31 mouse cellular contexts compared by ENCODE assay signal in genomic region chr3:92894489-92894888, GRCm38 (mm10). TPM values are rescaled to one million over a fixed set of nuclear protein-coding genes. Genes with fewer than 3 reads are reported as not detected.
A peak's percentile ranks its signal among the peaks of the same experiment; 100 is the strongest.
DNase-seq lines count a peak whose midpoint lies in the region; ATAC-seq and TF ChIP-seq lines count a peak whose summit lies in the region.
"Had no signal": no experiment of that assay in that cellular context is flagged by ENCODE, and none has a peak within 500 bp of the region (broad histone marks: within the 10 kb centered on the region; RNA-seq: fewer than 3 reads in every experiment).

No protein-coding gene starts in this region.

- TF ChIP-seq CTCF in midbrain, postnatal 0 days (IDR thresholded peaks at IDR 0.05): no peak
- TF ChIP-seq CTCF in lung, postnatal 0 days (IDR thresholded peaks at IDR 0.05): no peak

- H3K9ac ChIP-seq in midbrain, postnatal 0 days (replicated peaks; ENCODE audit: low read length, poor library complexity, severe bottlenecking): no peak overlapping the region
- no peak overlapping the region for H3K9ac ChIP-seq in midbrain, embryonic 14.5 days (replicated peaks; ENCODE audit: low read length)
- H3K9ac ChIP-seq in embryonic facial prominence, embryonic 15.5 days: no peak overlapping the region
- no peak overlapping the region for H3K9ac ChIP-seq in stomach, embryonic 14.5 days (replicated peaks; ENCODE audit: low read depth, low read length)
- no peak overlapping the region for H3K9ac ChIP-seq in lung, postnatal 0 days (replicated peaks; ENCODE audit: low read depth)
- H3K9ac ChIP-seq: embryonic facial prominence, embryonic 12.5 days; forebrain, embryonic 12.5 days; forebrain, embryonic 15.5 days; hindbrain, embryonic 15.5 days had no signal

- ATAC-seq in midbrain, postnatal 0 days (ENCODE audit: low FRiP score): peak; percentile 16; the same call in 1 of the 2 replicates
- ATAC-seq in midbrain, embryonic 14.5 days (ENCODE audit: low FRiP score, low TSS enrichment): no peak
- ATAC-seq in embryonic facial prominence, embryonic 15.5 days (ENCODE audit: insufficient number of reproducible peaks, low FRiP score, low TSS enrichment, low read depth): peak; percentile 60; the same call in 1 of the 2 replicates
- peak; percentile 23; the same call in 1 of the 2 replicates for ATAC-seq in stomach, embryonic 14.5 days (ENCODE audit: insufficient number of reproducible peaks, insufficient read depth, low FRiP score, low read depth)
- ATAC-seq in lung, postnatal 0 days: no peak
- ATAC-seq: forebrain, embryonic 15.5 days; Patski had no signal

- H3K4me1 ChIP-seq in midbrain, postnatal 0 days (ENCODE audit: insufficient read depth, low read length): no peaks in the 10 kb centered on the region
- H3K4me1 ChIP-seq in midbrain, embryonic 14.5 days (ENCODE audit: control insufficient read depth, insufficient read depth, low read length): no peaks in the 10 kb centered on the region
- H3K4me1 ChIP-seq in embryonic facial prominence, embryonic 15.5 days: 0 out of 2 replicates have a peak, but pooled peaks cover 5% of the 10 kb centered on the region
- H3K4me1 ChIP-seq in stomach, embryonic 14.5 days (ENCODE audit: control insufficient read depth, insufficient read depth, low read length): no peaks in the 10 kb centered on the region
- H3K4me1 ChIP-seq in hindbrain, embryonic 10.5 days (replicated peaks): no peaks in the 10 kb centered on the region
- no peaks in the 10 kb centered on the region for H3K4me1 ChIP-seq in lung, postnatal 0 days (ENCODE audit: insufficient read depth, low read depth, low read length)
- H3K4me1 ChIP-seq: embryonic facial prominence, embryonic 12.5 days; forebrain, embryonic 12.5 days; forebrain, embryonic 15.5 days; hindbrain, embryonic 15.5 days had no signal

- no peaks in the 10 kb centered on the region for H3K36me3 ChIP-seq in midbrain, postnatal 0 days (ENCODE audit: insufficient read depth, low read length)
- H3K36me3 ChIP-seq in midbrain, embryonic 14.5 days (ENCODE audit: control insufficient read depth, insufficient read depth, low read length): no peaks in the 10 kb centered on the region
- H3K36me3 ChIP-seq in embryonic facial prominence, embryonic 15.5 days: no peaks in the 10 kb centered on the region
- H3K36me3 ChIP-seq in stomach, embryonic 14.5 days (ENCODE audit: control insufficient read depth, insufficient read depth, low read length): no peaks in the 10 kb centered on the region
- no peaks in the 10 kb centered on the region for H3K36me3 ChIP-seq in hindbrain, embryonic 10.5 days
- no peaks in the 10 kb centered on the region for H3K36me3 ChIP-seq in lung, postnatal 0 days (ENCODE audit: insufficient read depth, low read length)
- H3K36me3 ChIP-seq: embryonic facial prominence, embryonic 12.5 days; forebrain, embryonic 12.5 days; forebrain, embryonic 15.5 days; G1E; hindbrain, embryonic 15.5 days had no signal

- no peak for DNase-seq in midbrain, postnatal 0 days (ENCODE audit: low spot score)
- DNase-seq in midbrain, embryonic 14.5 days: no peak
- no peak for DNase-seq in hindbrain, embryonic 10.5 days (ENCODE audit: low spot score)
- DNase-seq in heart, postnatal 14 days: no peak
- no peak for DNase-seq in lung, postnatal 0 days (ENCODE audit: low spot score)
- DNase-seq: adrenal gland, postnatal 36 days; B cell, adult 2 months; cerebellum, adult 18-20 months; cerebellum, adult 9-10 months; gastrocnemius, postnatal 10 days; gastrocnemius, postnatal 36 days; heart, adult 11 months; heart, postnatal 36 days had no signal

- H3K4me3 ChIP-seq in midbrain, postnatal 0 days (ENCODE audit: low read depth, low read length): no peak overlapping the region
- no peak overlapping the region for H3K4me3 ChIP-seq in midbrain, embryonic 14.5 days (replicated peaks; ENCODE audit: low read depth, low read length)
- no peak overlapping the region for H3K4me3 ChIP-seq in embryonic facial prominence, embryonic 15.5 days (replicated peaks)
- no peak overlapping the region for H3K4me3 ChIP-seq in stomach, embryonic 14.5 days (ENCODE audit: low read depth, low read length)
- no peak overlapping the region for H3K4me3 ChIP-seq in hindbrain, embryonic 10.5 days
- no peak overlapping the region for H3K4me3 ChIP-seq in lung, postnatal 0 days (ENCODE audit: low read depth, low read length)
- H3K4me3 ChIP-seq: embryonic facial prominence, embryonic 12.5 days; forebrain, embryonic 12.5 days; forebrain, embryonic 15.5 days; hindbrain, embryonic 15.5 days had no signal

- whole genome bisulfite sequencing in midbrain, postnatal 0 days: 75% methylated on average over 1 of the region's 1 CpGs
- WGBS in midbrain, embryonic 14.5 days: 50% methylated on average over 1 of the region's 1 CpGs
- WGBS in embryonic facial prominence, embryonic 15.5 days: 38% methylated on average over 1 of the region's 1 CpGs
- WGBS in stomach, embryonic 14.5 days: 50% methylated on average over 1 of the region's 1 CpGs
- 57% methylated on average over 1 of the region's 1 CpGs for WGBS in hindbrain, embryonic 10.5 days
- WGBS in lung, postnatal 0 days: 32% methylated on average over 1 of the region's 1 CpGs

- no peak for TF ChIP-seq EP300 in lung, postnatal 0 days (IDR thresholded peaks at IDR 0.05)

- intact Hi-C loops in heart, postnatal 14 days (cut with DNase I): no loop called here

- H3K27me3 ChIP-seq in midbrain, postnatal 0 days (ENCODE audit: insufficient read depth, low read length): no peaks in the 10 kb centered on the region
- no peaks in the 10 kb centered on the region for H3K27me3 ChIP-seq in midbrain, embryonic 14.5 days (ENCODE audit: control insufficient read depth, insufficient read depth, low read length)
- no peaks in the 10 kb centered on the region for H3K27me3 ChIP-seq in embryonic facial prominence, embryonic 15.5 days
- H3K27me3 ChIP-seq in stomach, embryonic 14.5 days (ENCODE audit: control insufficient read depth, insufficient read depth, low read length): no peaks in the 10 kb centered on the region
- no peaks in the 10 kb centered on the region for H3K27me3 ChIP-seq in hindbrain, embryonic 10.5 days (ENCODE audit: insufficient read depth, poor library complexity, severe bottlenecking)
- no peaks in the 10 kb centered on the region for H3K27me3 ChIP-seq in lung, postnatal 0 days (replicated peaks; ENCODE audit: insufficient read depth, low read length)
- H3K27me3 ChIP-seq: CH12.LX; embryonic facial prominence, embryonic 12.5 days; forebrain, embryonic 12.5 days; forebrain, embryonic 15.5 days; hindbrain, embryonic 15.5 days had no signal

- no peak overlapping the region for H3K4me2 ChIP-seq in midbrain, postnatal 0 days (ENCODE audit: low read depth, low read length, poor library complexity, severe bottlenecking)
- H3K4me2 ChIP-seq in midbrain, embryonic 14.5 days (ENCODE audit: low read length): no peak overlapping the region
- H3K4me2 ChIP-seq in embryonic facial prominence, embryonic 15.5 days (replicated peaks): no peak overlapping the region
- no peak overlapping the region for H3K4me2 ChIP-seq in stomach, embryonic 14.5 days (replicated peaks; ENCODE audit: low read depth, low read length)
- no peak overlapping the region for H3K4me2 ChIP-seq in lung, postnatal 0 days (replicated peaks; ENCODE audit: low read depth, low read length)
- H3K4me2 ChIP-seq: embryonic facial prominence, embryonic 12.5 days; forebrain, embryonic 12.5 days; forebrain, embryonic 15.5 days; heart, embryonic 11.5 days; hindbrain, embryonic 15.5 days had no signal

- no peak overlapping the region for H3K27ac ChIP-seq in midbrain, postnatal 0 days (ENCODE audit: low read depth, low read length)
- H3K27ac ChIP-seq in midbrain, embryonic 14.5 days (replicated peaks; ENCODE audit: low read depth, low read length): no peak overlapping the region
- H3K27ac ChIP-seq in embryonic facial prominence, embryonic 15.5 days (replicated peaks): 0 out of 2 replicates have a peak overlapping the region, but pooled peaks have one; percentile 8
- no peak overlapping the region for H3K27ac ChIP-seq in stomach, embryonic 14.5 days (ENCODE audit: low read length)
- H3K27ac ChIP-seq in hindbrain, embryonic 10.5 days: no peak overlapping the region
- H3K27ac ChIP-seq in lung, postnatal 0 days (ENCODE audit: low read length): no peak overlapping the region
- H3K27ac ChIP-seq: embryonic facial prominence, embryonic 12.5 days; forebrain, embryonic 12.5 days; forebrain, embryonic 15.5 days; hindbrain, embryonic 15.5 days had no signal

- H3K9me3 ChIP-seq in midbrain, postnatal 0 days (ENCODE audit: low read length): no peaks in the 10 kb centered on the region
- no peaks in the 10 kb centered on the region for H3K9me3 ChIP-seq in midbrain, embryonic 14.5 days (ENCODE audit: control insufficient read depth, low read length)
- H3K9me3 ChIP-seq in embryonic facial prominence, embryonic 15.5 days (replicated peaks): no peaks in the 10 kb centered on the region
- H3K9me3 ChIP-seq in stomach, embryonic 14.5 days (ENCODE audit: control insufficient read depth, low read depth, low read length): no peaks in the 10 kb centered on the region
- H3K9me3 ChIP-seq in hindbrain, embryonic 10.5 days: no peaks in the 10 kb centered on the region
- no peaks in the 10 kb centered on the region for H3K9me3 ChIP-seq in lung, postnatal 0 days (ENCODE audit: low read length)
- H3K9me3 ChIP-seq: embryonic facial prominence, embryonic 12.5 days; forebrain, embryonic 12.5 days; forebrain, embryonic 15.5 days; hindbrain, embryonic 15.5 days had no signal

RNA-seq across cellular contexts. Expression of gene 2310050C09Rik, which starts 24.5 kb away (rescaled TPM):
- 0.71 TPM in 1 of 2 replicates, not detected in the other for total RNA-seq in midbrain, postnatal 0 days (2014; rRNA removed)
- not detected in 2 replicates for polyA plus RNA-seq in midbrain, postnatal 0 days (2015; fragmentation: Nextera tagmentation; extraction: Ambion mirVana)
- not detected in 2 replicates for polyA plus RNA-seq in midbrain, embryonic 14.5 days (2014; fragmentation: Nextera tagmentation; extraction: Ambion mirVana)
- polyA plus RNA-seq in embryonic facial prominence, embryonic 15.5 days (2015; fragmentation: Nextera tagmentation; extraction: Ambion mirVana): 0.25 and 0.46 TPM in 2 replicates
- not detected in 2 replicates for polyA plus RNA-seq in stomach, embryonic 14.5 days (2014; fragmentation: Nextera tagmentation; extraction: Ambion mirVana)
- polyA plus RNA-seq in hindbrain, embryonic 10.5 days (2016; fragmentation: Nextera tagmentation; extraction: Ambion mirVana): not detected in 2 replicates
- total RNA-seq in heart, postnatal 14 days (2021): not detected
- not detected in 2 replicates for polyA plus RNA-seq in lung, postnatal 0 days (2015; fragmentation: Nextera tagmentation; extraction: Ambion mirVana)
- total RNA-seq: adrenal gland, adult 18-20 months; adrenal gland, postnatal 10 days; adrenal gland, postnatal 36 days; CH12.LX; G1E; gastrocnemius, adult 18-20 months; gastrocnemius, postnatal 10 days; gastrocnemius, postnatal 36 days; heart, adult 8-10 months; heart, postnatal 36 days had no signal
- polyA plus RNA-seq: embryonic facial prominence, embryonic 12.5 days; forebrain, embryonic 12.5 days; forebrain, embryonic 15.5 days; G1E; heart, embryonic 11.5 days; heart, embryonic 14.5 days; heart, postnatal 0 days; hindbrain, embryonic 11.5 days; hindbrain, embryonic 15.5 days; intestine, embryonic 14.5 days; Patski had no signal

RNA-seq across cellular contexts. Expression of gene Lce3a, which starts 31.5 kb away (rescaled TPM):
- not detected in 2 replicates for total RNA-seq in midbrain, postnatal 0 days (2014; rRNA removed)
- polyA plus RNA-seq in midbrain, postnatal 0 days (2015; fragmentation: Nextera tagmentation; extraction: Ambion mirVana): not detected in 2 replicates
- not detected in 2 replicates for polyA plus RNA-seq in midbrain, embryonic 14.5 days (2014; fragmentation: Nextera tagmentation; extraction: Ambion mirVana)
- 29.8 and 90.3 TPM in 2 replicates for polyA plus RNA-seq in embryonic facial prominence, embryonic 15.5 days (2015; fragmentation: Nextera tagmentation; extraction: Ambion mirVana)
- not detected in 2 replicates for polyA plus RNA-seq in stomach, embryonic 14.5 days (2014; fragmentation: Nextera tagmentation; extraction: Ambion mirVana)
- polyA plus RNA-seq in hindbrain, embryonic 10.5 days (2016; fragmentation: Nextera tagmentation; extraction: Ambion mirVana): not detected in 2 replicates
- total RNA-seq in heart, postnatal 14 days (2021): not detected
- polyA plus RNA-seq in lung, postnatal 0 days (2015; fragmentation: Nextera tagmentation; extraction: Ambion mirVana): not detected in 2 replicates
- total RNA-seq: adrenal gland, adult 18-20 months; adrenal gland, postnatal 10 days; adrenal gland, postnatal 36 days; CH12.LX; G1E; gastrocnemius, adult 18-20 months; gastrocnemius, postnatal 10 days; gastrocnemius, postnatal 36 days; heart, adult 8-10 months; heart, postnatal 36 days had no signal
- polyA plus RNA-seq: embryonic facial prominence, embryonic 12.5 days; forebrain, embryonic 12.5 days; forebrain, embryonic 15.5 days; G1E; heart, embryonic 11.5 days; heart, embryonic 14.5 days; heart, postnatal 0 days; hindbrain, embryonic 11.5 days; hindbrain, embryonic 15.5 days; intestine, embryonic 14.5 days had no signal

RNA-seq across cellular contexts. Expression of gene Lce3b, which starts 38.3 kb away (rescaled TPM):
- not detected in 2 replicates for total RNA-seq in midbrain, postnatal 0 days (2014; rRNA removed)
- polyA plus RNA-seq in midbrain, postnatal 0 days (2015; fragmentation: Nextera tagmentation; extraction: Ambion mirVana): not detected in 2 replicates
- polyA plus RNA-seq in midbrain, embryonic 14.5 days (2014; fragmentation: Nextera tagmentation; extraction: Ambion mirVana): not detected in 2 replicates
- 7.3 and 33.8 TPM in 2 replicates for polyA plus RNA-seq in embryonic facial prominence, embryonic 15.5 days (2015; fragmentation: Nextera tagmentation; extraction: Ambion mirVana)
- not detected in 2 replicates for polyA plus RNA-seq in stomach, embryonic 14.5 days (2014; fragmentation: Nextera tagmentation; extraction: Ambion mirVana)
- polyA plus RNA-seq in hindbrain, embryonic 10.5 days (2016; fragmentation: Nextera tagmentation; extraction: Ambion mirVana): not detected in 2 replicates
- total RNA-seq in heart, postnatal 14 days (2021): not detected
- not detected in 2 replicates for polyA plus RNA-seq in lung, postnatal 0 days (2015; fragmentation: Nextera tagmentation; extraction: Ambion mirVana)
- total RNA-seq: adrenal gland, adult 18-20 months; adrenal gland, postnatal 10 days; adrenal gland, postnatal 36 days; CH12.LX; G1E; gastrocnemius, adult 18-20 months; gastrocnemius, postnatal 10 days; gastrocnemius, postnatal 36 days; heart, adult 8-10 months; heart, postnatal 36 days had no signal
- polyA plus RNA-seq: embryonic facial prominence, embryonic 12.5 days; forebrain, embryonic 12.5 days; forebrain, embryonic 15.5 days; G1E; heart, embryonic 11.5 days; heart, embryonic 14.5 days; heart, postnatal 0 days; hindbrain, embryonic 11.5 days; hindbrain, embryonic 15.5 days; intestine, embryonic 14.5 days; Patski had no signal

RNA-seq across cellular contexts. Expression of gene Lce1l, which starts 43.4 kb away (rescaled TPM):
- total RNA-seq in midbrain, postnatal 0 days (2014; rRNA removed): not detected in 2 replicates
- not detected in 2 replicates for polyA plus RNA-seq in midbrain, postnatal 0 days (2015; fragmentation: Nextera tagmentation; extraction: Ambion mirVana)
- not detected in 2 replicates for polyA plus RNA-seq in midbrain, embryonic 14.5 days (2014; fragmentation: Nextera tagmentation; extraction: Ambion mirVana)
- 0.45 and 2.5 TPM in 2 replicates for polyA plus RNA-seq in embryonic facial prominence, embryonic 15.5 days (2015; fragmentation: Nextera tagmentation; extraction: Ambion mirVana)
- not detected in 2 replicates for polyA plus RNA-seq in stomach, embryonic 14.5 days (2014; fragmentation: Nextera tagmentation; extraction: Ambion mirVana)
- not detected in 2 replicates for polyA plus RNA-seq in hindbrain, embryonic 10.5 days (2016; fragmentation: Nextera tagmentation; extraction: Ambion mirVana)
- not detected for total RNA-seq in heart, postnatal 14 days (2021)
- polyA plus RNA-seq in lung, postnatal 0 days (2015; fragmentation: Nextera tagmentation; extraction: Ambion mirVana): not detected in 2 replicates
- total RNA-seq: adrenal gland, adult 18-20 months; adrenal gland, postnatal 10 days; adrenal gland, postnatal 36 days; CH12.LX; G1E; gastrocnemius, adult 18-20 months; gastrocnemius, postnatal 10 days; gastrocnemius, postnatal 36 days; heart, adult 8-10 months; heart, postnatal 36 days had no signal
- polyA plus RNA-seq: embryonic facial prominence, embryonic 12.5 days; forebrain, embryonic 12.5 days; forebrain, embryonic 15.5 days; G1E; heart, embryonic 11.5 days; heart, embryonic 14.5 days; heart, postnatal 0 days; hindbrain, embryonic 11.5 days; hindbrain, embryonic 15.5 days; intestine, embryonic 14.5 days; Patski had no signal

RNA-seq across cellular contexts. Expression of gene Lce3c, which starts 49.8 kb away (rescaled TPM):
- not detected in 2 replicates for total RNA-seq in midbrain, postnatal 0 days (2014; rRNA removed)
- not detected in 2 replicates for polyA plus RNA-seq in midbrain, postnatal 0 days (2015; fragmentation: Nextera tagmentation; extraction: Ambion mirVana)
- not detected in 2 replicates for polyA plus RNA-seq in midbrain, embryonic 14.5 days (2014; fragmentation: Nextera tagmentation; extraction: Ambion mirVana)
- polyA plus RNA-seq in embryonic facial prominence, embryonic 15.5 days (2015; fragmentation: Nextera tagmentation; extraction: Ambion mirVana): 15.4 and 56.9 TPM in 2 replicates
- not detected in 2 replicates for polyA plus RNA-seq in stomach, embryonic 14.5 days (2014; fragmentation: Nextera tagmentation; extraction: Ambion mirVana)
- polyA plus RNA-seq in hindbrain, embryonic 10.5 days (2016; fragmentation: Nextera tagmentation; extraction: Ambion mirVana): not detected in 2 replicates
- total RNA-seq in heart, postnatal 14 days (2021): not detected
- not detected in 2 replicates for polyA plus RNA-seq in lung, postnatal 0 days (2015; fragmentation: Nextera tagmentation; extraction: Ambion mirVana)
- total RNA-seq: adrenal gland, adult 18-20 months; adrenal gland, postnatal 10 days; adrenal gland, postnatal 36 days; CH12.LX; G1E; gastrocnemius, adult 18-20 months; gastrocnemius, postnatal 10 days; gastrocnemius, postnatal 36 days; heart, adult 8-10 months; heart, postnatal 36 days had no signal
- polyA plus RNA-seq: embryonic facial prominence, embryonic 12.5 days; forebrain, embryonic 12.5 days; forebrain, embryonic 15.5 days; G1E; heart, embryonic 11.5 days; heart, embryonic 14.5 days; heart, postnatal 0 days; hindbrain, embryonic 11.5 days; hindbrain, embryonic 15.5 days; intestine, embryonic 14.5 days had no signal

Comparison
In these comparisons a context has a peak if more than half of its experiments do, and no peak if none do; other contexts are left out.
1. ATAC-seq: peak in midbrain, postnatal 0 days (single experiment), embryonic facial prominence, embryonic 15.5 days (single experiment) and stomach, embryonic 14.5 days (single experiment); none in midbrain, embryonic 14.5 days (single experiment) and lung, postnatal 0 days (single experiment).
2. RNA of gene Lce3a, which starts 31.5 kb away (polyA plus RNA-seq): 29.8 to 90.3 TPM in embryonic facial prominence, embryonic 15.5 days; not detected in midbrain, postnatal 0 days, not detected in midbrain, embryonic 14.5 days, not detected in stomach, embryonic 14.5 days, not detected in hindbrain, embryonic 10.5 days and not detected in lung, postnatal 0 days; every median in the first group is over 10 times any median in the second.